Mouse (Mus musculus) C2C12 (cell line): ENCODE results near the gene Tnf. TPM values are rescaled to one million over a fixed set of nuclear protein-coding genes. Genes with fewer than 3 reads are reported as not detected.

Experiments
- H3K27me3 ChIP-seq: one replicate; pipeline ENCODE4 v1.6.1; 2011; ENCODE audit not compliant: control insufficient read depth, insufficient read depth, insufficient read length
- H3K36me3 ChIP-seq: one replicate; pipeline ENCODE4 v1.6.1; 2011; ENCODE audit not compliant: control insufficient read depth, insufficient read depth
- H3K4me3 ChIP-seq: one replicate; pipeline ENCODE4 v1.5.1; 2011; ENCODE audit warnings: mild to moderate bottlenecking, control low read depth; ENCODE audit not compliant: poor library complexity, insufficient read depth, severe bottlenecking
- H3K79me2 ChIP-seq: one replicate; pipeline ENCODE4 v1.6.1; 2011; ENCODE audit not compliant: control insufficient read depth, insufficient read depth
- H3K79me3 ChIP-seq: one replicate; pipeline ENCODE4 v1.6.1; 2011; ENCODE audit warnings: low read depth, control low read depth
- H3ac ChIP-seq: one replicate; pipeline ENCODE3; 2011; ENCODE audit warnings: low read depth; ENCODE audit not compliant: control insufficient read depth, insufficient read length
- CEBPB ChIP-seq: IDR thresholded peaks from one replicate; pipeline ENCODE4 v1.6.1; 2011; ENCODE audit warnings: low read depth, mild to moderate bottlenecking, control low read depth, moderate library complexity
- CTCF ChIP-seq: IDR thresholded peaks from one replicate; pipeline ENCODE4 v1.5.1; 2011; ENCODE audit not compliant: control insufficient read depth, insufficient read depth, insufficient read length
- FOSL1 ChIP-seq: IDR thresholded peaks from one replicate; pipeline ENCODE4 v1.8.0; 2011; ENCODE audit warnings: mild to moderate bottlenecking, low read length; ENCODE audit not compliant: poor library complexity, insufficient read depth, severe bottlenecking
- MAX ChIP-seq: IDR thresholded peaks from one replicate; pipeline ENCODE4 v1.6.1; 2011; ENCODE audit warnings: mild to moderate bottlenecking, control low read depth
- MYOD1 ChIP-seq: IDR thresholded peaks from one replicate; pipeline ENCODE4 v1.6.1; 2011; ENCODE audit warnings: low read depth; ENCODE audit not compliant: control insufficient read depth, insufficient read length
- MYOG ChIP-seq: IDR thresholded peaks from one replicate; pipeline ENCODE4 v1.6.1; 2011; ENCODE audit not compliant: control insufficient read depth, insufficient read length; ENCODE audit errors: extremely low read depth
- USF1 ChIP-seq: IDR thresholded peaks from one replicate; pipeline ENCODE4 v1.6.1; 2011; ENCODE audit warnings: low read depth, mild to moderate bottlenecking, control low read depth, moderate library complexity
- polyA plus RNA-seq: library from polyadenylated mRNA; unstranded; fragments of >200 nt; fragmentation: generic; extraction: Trizol; gene quantifications from one replicate; pipeline ENCODE4 v1.2.1, GENCODE M21; 2012; ENCODE audit warnings: missing spikeins

Tnf gene
- polyA plus RNA-seq, 1 experiment, result not detected

DNA sequence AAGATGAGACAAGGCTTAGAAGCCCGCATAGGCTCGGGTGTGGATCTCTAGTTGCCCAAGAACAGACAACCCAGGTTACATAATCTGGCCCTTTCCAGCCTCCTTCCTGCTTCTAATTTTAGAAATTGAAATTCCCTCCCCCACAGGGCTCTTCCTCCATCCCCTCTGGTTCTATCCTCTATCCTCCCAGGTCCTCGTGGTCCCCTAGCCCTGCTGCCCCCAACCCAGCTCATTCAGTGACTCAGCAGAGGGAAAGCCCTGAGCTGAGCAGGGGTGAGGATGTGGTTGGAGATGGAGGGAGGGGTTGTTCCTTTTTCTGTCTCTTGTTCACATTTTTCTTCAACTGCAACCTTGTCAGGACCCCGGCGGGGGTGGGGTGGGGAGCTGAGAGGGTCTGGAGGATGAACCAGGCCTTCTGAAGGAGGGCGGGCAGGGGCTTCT, 17.8 kb upstream of the Tnf start:
- Histone ChIP-seq H3K36me3 (peaks cover 16% of the 10 kb centered on the region), H3K27me3 (no peaks in the 10 kb centered on the region), H3ac (no peak overlapping the region), H3K79me3 (no peaks in the 10 kb centered on the region), H3K79me2 (no peaks in the 10 kb centered on the region), H3K4me3 (no peak overlapping the region)
- TF ChIP-seq CTCF (no peak), FOSL1 (no peak), MYOG (no peak), MAX (no peak), USF1 (no peak), CEBPB (no peak)

DNA sequence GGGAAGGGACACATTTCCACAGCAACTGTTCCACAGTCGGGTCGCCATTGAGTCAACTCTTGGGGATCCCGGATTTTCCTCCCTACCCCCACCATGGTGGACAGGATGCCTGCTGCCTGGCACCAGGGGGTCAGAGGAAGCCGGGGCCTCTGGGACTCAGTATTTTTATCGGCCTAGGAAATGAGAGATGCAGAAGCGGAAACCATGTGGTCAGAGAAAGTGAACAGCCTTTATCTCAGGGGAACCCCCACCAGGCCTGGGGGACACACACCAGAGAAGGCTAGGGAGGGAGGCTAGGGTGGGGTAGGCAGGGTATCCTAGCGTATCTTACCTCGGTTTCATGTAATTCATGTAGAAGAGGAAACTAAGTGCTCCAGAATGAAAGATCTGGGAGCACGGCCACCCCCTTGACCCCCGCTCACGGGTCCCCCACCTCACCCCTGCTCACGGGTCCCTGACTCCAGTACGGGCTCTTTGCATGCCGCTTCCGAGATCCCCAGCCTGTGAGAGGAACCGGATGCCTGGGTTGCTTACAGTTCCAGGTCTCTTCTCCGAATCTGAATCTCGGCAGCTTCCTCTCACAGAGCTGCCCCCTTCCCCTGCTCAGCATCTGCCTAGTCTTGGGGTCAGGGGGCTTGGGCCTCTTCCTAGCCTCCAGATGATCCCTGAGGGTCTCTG, 16.8 kb upstream of the Tnf start:
- Histone ChIP-seq H3ac (no peak overlapping the region), H3K36me3 (peaks cover 14% of the 10 kb centered on the region), H3K4me3 (no peak overlapping the region), H3K79me2 (no peaks in the 10 kb centered on the region), H3K79me3 (no peaks in the 10 kb centered on the region), H3K27me3 (no peaks in the 10 kb centered on the region)
- TF ChIP-seq MYOD1 (no peak), MAX (no peak), USF1 (no peak), FOSL1 (no peak), MYOG (no peak), CEBPB (no peak), CTCF (no peak)

DNA sequence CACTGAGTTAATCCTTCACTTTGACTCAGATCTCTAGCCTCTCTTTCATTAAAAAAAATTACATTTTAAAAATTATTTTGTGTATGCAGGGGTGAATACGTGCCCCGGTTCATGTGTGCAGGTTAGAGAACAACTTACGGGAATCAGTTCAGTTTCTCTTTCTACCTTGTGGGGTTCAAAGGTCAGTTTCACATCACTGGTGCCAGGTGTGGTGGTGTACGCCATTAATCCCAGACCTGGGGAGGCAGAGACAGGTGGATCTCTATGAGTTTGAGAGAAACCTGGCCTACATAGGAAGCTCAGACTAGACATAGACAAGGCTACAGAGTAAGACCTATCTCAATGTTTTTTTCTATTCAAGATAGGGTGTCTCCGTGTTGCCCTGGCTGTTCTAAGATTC, 11.3 kb upstream of the Tnf start:
- Histone ChIP-seq H3K4me3 (no peak overlapping the region), H3K36me3 (no peaks in the 10 kb centered on the region), H3K79me3 (no peaks in the 10 kb centered on the region), H3K27me3 (no peaks in the 10 kb centered on the region), H3ac (no peak overlapping the region), H3K79me2 (no peaks in the 10 kb centered on the region)
- no peak for TF ChIP-seq CTCF

DNA sequence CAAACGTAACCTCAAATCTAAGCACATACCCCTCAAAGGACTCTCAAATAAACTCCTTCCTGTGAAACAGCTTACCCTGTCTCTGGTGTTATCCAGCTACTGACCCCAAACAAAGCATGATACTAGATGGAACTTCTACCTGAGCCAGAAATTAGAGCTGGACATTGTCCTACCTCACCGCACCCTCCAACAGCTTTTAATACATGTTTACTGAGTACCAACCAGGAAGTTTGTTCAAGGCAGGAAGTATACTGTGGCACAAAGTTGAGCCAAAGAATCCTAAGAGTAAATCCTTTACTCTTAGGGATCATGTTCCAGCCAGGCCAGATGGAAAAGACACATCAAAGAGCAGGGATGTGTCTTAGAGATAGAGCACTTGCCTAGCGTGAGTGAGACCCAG, 8.8 kb upstream of the Tnf start:
- Histone ChIP-seq H3K4me3 (no peak overlapping the region), H3K79me3 (no peaks in the 10 kb centered on the region), H3ac (no peak overlapping the region), H3K27me3 (no peaks in the 10 kb centered on the region), H3K79me2 (no peaks in the 10 kb centered on the region), H3K36me3 (no peaks in the 10 kb centered on the region)
- TF ChIP-seq USF1, result no peak

DNA sequence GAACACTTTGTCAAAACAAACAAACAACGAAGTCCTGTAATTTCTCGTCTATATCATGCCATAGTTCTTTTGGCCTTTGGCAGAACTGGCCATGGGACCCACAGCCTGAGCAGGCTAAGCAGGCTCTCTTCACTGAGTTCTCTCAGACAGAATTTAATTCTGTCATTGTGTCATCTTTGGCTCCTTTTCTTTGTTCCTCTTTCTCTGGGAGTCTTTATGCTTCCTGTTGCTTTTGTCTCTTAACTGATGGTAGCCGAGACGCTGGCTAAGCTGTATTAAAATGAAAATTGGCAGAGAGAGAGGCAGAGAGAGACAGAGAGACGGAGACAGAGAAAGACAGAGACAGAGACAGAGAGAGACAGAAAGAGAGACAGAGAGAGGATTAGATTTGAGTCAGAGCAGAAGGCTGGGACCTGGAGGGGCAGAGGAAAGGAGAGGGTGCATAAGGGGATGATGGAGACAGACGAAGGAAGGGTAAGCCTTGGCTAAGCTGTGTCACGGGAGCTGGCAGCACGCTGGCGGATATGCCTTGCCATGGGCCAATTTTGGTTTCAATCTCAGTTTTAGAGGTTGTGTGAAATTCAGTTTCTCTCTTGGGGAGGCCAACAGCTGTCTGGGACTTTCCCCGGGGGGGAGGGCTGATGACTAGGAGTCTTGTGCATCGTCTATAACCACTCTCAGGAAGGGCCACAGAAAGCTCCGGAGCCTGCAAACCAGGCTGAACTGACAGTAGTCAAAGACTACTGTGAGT, 8.2 kb upstream of the Tnf start:
- no peaks in the 10 kb centered on the region for H3K36me3 ChIP-seq
- H3K79me3 ChIP-seq, result no peaks in the 10 kb centered on the region
- TF ChIP-seq CEBPB, result no peak
- no peak for TF ChIP-seq MAX
- TF ChIP-seq USF1, result no peak
- TF ChIP-seq MYOD1, result no peak
- TF ChIP-seq MYOG, result no peak
- no peak for TF ChIP-seq CTCF
- TF ChIP-seq FOSL1, result no peak
- H3K27me3 ChIP-seq, result no peaks in the 10 kb centered on the region
- H3K4me3 ChIP-seq, result no peak overlapping the region
- no peaks in the 10 kb centered on the region for H3K79me2 ChIP-seq
- H3ac ChIP-seq, result no peak overlapping the region

DNA sequence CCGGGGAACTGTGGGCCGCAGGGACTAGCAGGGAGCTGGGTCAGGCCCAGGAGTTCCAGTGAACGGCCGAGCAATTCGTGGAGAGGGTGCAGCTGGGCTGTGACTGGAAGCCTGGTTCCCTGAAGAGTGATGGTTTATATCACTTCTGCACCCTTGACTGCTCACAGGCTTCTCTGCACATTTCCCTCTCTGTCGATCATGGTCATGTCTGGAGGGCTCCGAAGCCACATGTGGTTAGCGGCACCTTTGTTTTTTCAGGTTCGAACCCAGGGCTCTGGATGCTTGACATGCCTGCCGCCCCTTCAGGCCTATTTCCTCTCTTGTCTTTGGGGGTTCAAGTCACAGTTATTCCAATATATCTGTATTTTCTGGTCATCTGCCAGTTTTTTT, 3.6 kb upstream of the Tnf start:
- no peak overlapping the region for H3K4me3 ChIP-seq
- no peaks in the 10 kb centered on the region for H3K79me3 ChIP-seq
- TF ChIP-seq MYOD1 (no peak), MYOG (no peak)
- no peaks in the 10 kb centered on the region for H3K79me2 ChIP-seq
- H3ac ChIP-seq, result no peak overlapping the region
- no peaks in the 10 kb centered on the region for H3K27me3 ChIP-seq
- H3K36me3 ChIP-seq, result no peaks in the 10 kb centered on the region
